Mouse (Mus musculus) frontal cortex, postnatal 10 days (tissue): Measurements from ENCODE around the gene Gsc.
"Not testable (repeated sequence)": the region's sequence is repeated elsewhere in the genome, so short reads cannot be mapped to it uniquely, and the experiment has no call there.

Source experiments
- DNase-seq, 2 experiments: peaks; one replicate each; pipeline ENCODE4 v3.0.0; 2022; ENCODE audit warnings: low spot score in 2 of 2, mixed read lengths in 1 of 2

Gsc gene

GRCm38 (mm10) chr12:104453002-104453401 is 20.1 kb downstream of the Gsc start:
- DNase-seq, result no peak

- DNase-seq, result no peak
Measured at GRCm38 (mm10) chr12:104450257-104450656, 22.9 kb downstream of the Gsc start.

DNA sequence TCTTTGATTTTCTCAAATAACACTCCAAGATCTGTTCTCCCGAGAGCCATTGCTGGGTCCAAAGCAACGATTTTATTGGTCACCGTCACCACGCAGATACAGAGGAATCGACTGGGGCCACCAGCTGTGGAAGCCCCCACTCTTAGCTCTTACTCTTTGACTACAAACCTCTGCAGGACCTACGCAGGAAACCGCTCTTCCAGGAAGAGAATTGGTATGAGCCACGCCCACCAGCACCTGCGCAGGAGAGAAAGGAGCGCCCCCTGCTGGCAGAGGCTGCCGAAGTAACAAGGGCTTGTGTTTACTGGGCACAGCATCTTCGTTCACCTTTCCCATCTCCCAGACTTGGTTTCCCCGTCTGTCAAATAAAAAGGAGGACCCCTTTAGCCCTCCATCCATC is 25.0 kb downstream of the Gsc start:
- DNase-seq, result peak in 1 of 2 experiments; percentile 20

- DNase-seq, result not testable (repeated sequence)
Measured at GRCm38 (mm10) chr12:104447056-104447455, 26.1 kb downstream of the Gsc start.

- no peak for DNase-seq
Measured at GRCm38 (mm10) chr12:104443716-104444115, 29.4 kb downstream of the Gsc start.

DNA sequence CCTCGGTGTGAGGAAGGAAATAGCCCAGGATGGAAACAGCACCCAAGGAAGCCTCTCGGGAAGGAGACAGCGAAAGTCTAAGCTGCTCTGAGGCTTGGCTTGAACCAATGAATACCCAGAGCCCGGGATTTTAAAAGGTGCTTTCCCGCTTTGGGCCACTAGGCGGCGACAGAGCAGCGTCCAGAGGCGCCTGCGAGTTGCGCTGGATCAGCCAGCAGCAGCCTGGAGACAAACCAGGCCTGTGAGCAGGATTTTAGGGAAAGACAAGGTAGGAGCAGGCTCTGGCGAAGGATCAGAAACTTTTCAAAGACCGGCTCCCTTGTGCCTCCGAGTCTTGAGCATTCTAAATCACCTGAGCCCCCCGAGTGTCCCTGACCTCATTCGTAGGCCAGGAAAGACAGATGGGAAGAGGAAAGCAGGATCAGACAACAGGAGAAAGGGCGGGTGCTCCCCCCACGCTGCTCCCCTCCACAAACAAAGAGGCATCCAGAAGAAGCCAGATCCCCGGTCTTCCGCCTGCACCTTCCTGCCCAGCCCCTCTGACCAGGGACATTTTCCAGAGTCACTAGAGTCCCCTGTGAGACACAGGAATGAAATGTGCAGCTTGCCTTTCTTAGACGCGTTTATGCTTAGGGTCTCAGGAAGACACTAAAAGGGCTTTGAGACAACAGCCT is 32.9 kb downstream of the Gsc start:
- peak; percentile 67 to 86 for DNase-seq

DNA sequence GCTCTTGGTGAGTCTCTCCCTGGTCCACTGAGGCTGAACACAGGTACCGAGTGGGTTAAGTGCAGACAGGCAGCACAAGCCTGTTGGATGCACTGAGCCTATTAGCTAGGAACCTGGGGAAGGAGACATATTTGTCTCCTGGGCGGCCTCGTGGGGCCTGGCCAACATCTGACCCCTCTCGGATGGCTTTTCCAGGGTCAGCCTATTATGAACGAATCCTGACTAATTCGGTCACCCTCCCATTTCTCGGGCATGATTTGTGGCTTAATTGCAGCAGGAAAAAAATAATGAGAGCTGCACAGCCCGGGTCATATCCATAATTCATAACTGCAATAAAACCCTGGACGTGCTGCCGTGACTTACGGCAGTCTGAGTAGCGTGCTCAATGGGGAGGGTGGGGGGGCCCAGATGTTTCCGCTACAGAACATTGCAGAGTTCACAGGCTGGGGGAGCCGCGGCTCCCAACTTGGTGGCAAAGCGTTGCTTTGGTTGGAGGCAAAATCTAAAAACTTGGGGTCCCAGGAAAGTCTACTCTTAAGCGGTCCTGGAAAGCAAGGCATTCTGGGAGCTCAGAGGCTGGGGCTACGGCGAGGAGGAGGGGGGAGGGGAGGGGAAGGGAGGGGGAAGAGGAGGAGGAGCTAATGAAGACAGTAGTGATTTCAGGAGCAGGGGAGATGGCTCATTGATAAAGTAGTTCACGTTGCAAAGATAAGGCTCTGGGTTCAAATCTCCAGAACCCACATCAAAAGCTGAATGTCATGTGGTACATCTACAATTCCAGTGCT is 39.0 kb downstream of the Gsc start:
- DNase-seq, result no peak

GRCm38 (mm10) chr12:104433214-104433613 is 39.9 kb downstream of the Gsc start:
- DNase-seq, result no peak

- DNase-seq, result no peak
Measured at GRCm38 (mm10) chr12:104431359-104431758, 41.8 kb downstream of the Gsc start.

DNA sequence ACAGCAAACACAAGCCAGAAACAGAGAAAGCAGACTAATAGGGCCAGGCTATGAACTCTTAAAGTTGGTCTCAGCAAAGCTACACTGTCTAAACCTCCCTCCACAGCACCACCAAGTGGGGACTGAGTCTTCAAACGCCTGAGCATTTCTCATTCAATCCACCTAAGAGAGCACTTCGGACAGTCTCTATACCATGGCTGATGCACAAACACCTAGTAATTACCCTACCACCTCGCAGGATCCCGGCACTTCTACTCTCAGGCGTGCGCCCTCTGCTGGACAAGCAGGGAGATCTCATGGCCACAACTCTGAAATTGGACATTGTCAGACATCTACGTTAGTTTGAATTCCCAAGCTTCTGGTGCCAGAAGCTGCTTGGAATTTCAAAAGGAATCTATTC is 46.2 kb downstream of the Gsc start:
- no peak for DNase-seq

DNA sequence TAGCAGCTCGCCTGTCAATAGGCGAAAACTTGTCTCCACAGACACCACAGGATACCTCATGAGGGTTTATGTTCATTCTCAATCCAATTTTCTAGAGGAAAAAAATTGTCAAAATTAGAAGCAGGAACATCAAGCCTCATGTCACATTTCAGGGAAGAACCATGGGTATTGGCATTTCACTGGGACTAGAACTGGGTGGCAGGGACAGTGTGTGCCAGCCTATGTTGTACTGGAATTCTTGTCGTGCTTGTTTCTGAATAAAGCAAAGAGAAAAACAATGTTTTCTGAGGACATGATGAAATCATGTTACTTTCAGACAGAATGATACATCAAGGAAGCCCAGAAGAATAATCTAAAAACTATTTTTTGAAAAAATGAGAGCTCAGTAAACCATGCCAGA is 47.5 kb downstream of the Gsc start:
- no peak for DNase-seq

DNA sequence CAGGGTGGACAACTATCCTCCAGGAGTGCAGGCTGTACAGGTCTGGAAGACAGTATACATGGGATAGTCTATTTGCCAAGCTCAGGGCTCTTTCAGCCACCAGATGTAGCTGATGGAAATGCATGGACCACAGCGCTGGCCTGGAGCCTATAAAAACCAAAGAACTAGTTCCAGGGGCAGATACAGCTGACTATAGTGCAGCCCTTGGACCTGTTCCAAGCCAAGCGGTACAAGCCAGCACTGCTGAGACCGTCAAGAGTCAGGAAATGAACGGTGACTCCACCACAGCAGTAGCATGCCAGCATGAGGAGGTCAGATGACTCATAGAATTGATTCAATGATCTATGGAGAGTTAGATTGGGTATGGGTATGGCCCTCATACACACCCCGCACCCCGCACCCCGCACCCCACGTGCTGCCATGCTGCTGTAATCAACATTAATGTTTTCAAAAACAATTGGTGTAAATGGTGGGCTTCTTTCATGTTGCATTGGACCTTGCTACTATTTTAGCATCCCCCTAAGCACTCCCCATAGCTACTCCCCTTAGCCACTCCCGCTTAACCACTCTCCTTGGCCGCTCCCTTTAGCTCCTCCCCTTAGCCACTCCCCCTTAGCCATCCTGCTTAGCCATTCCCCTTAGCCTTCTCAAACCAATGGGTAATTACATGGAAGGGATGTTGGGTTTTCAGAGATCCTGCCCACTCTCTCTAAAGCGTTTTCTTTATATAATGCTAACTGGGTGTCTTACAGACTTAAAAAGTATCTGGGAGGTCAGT is 50.3 kb downstream of the Gsc start:
- DNase-seq, result no peak
